Mouse (Mus musculus): ENCODE measurements around the gene Wdcp.
"Not testable (repeated sequence)": the region's sequence is repeated elsewhere in the genome, so short reads cannot be mapped to it uniquely, and the experiment has no call there.

Gene Wdcp

GRCm38 (mm10) chr12:4868924-4869323, 25.8 kb downstream of the Wdcp start:
- DNase-seq (ENCODE audit: low spot score in 2 of 2), result no peak

DNA sequence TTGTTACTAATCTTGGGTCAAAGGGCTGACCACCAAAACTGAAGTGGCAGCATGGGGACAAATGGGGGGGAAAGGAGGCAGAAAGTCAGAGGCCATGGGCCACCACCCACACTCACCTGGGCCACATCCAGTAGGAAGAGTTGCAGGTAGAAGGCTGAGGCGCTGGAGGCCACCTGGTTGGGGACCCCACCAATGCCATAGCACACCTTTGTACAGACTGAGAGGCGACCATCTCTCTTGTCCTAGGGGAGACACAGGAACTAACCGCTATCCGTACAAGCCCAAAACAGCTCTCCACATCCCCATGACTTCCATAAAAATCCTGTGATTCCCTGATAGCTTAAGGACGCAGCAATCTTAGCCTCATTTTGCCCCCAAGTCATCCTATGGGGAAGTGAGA, 28.2 kb downstream of the Wdcp start:
- DNase-seq (ENCODE audit: low spot score in 2 of 2), result no peak

DNA sequence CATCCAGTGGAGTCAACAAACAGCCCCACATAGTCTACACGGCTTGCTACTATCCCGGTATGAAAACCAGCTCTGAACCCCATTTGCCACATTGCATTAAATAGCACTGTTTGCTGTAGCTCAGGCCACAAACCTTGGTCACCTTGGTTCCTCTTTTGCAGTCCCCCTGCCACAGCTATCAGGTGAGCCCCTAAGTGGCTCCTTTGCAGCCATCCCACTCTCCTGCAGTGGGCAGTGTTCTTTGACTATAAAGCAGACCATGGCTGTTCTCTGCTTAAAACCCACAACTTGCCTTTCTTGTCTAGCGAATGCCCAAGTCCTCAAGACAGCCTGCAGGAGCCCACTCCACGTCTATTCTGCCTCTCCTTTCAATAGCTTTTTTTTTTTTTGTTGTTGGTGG, 29.2 kb downstream of the Wdcp start:
- no peak for DNase-seq (ENCODE audit: low spot score in 2 of 2)

GRCm38 (mm10) chr12:4872983-4873477, 29.9 kb downstream of the Wdcp start:
- DNase-seq (ENCODE audit: low spot score in 2 of 2), result no peak

- no peak for DNase-seq (ENCODE audit: low spot score in 2 of 2)
Observed at GRCm38 (mm10) chr12:4873531-4873930, 30.4 kb downstream of the Wdcp start.

GRCm38 (mm10) chr12:4874161-4874927, 31.2 kb downstream of the Wdcp start, which contains the start of gene Mfsd2b:
TSS of gene Mfsd2b (minus strand) at chr12:4874359.
- peak in 1 of 2 experiments; percentile 40 for DNase-seq (ENCODE audit: low spot score in 2 of 2)

DNA sequence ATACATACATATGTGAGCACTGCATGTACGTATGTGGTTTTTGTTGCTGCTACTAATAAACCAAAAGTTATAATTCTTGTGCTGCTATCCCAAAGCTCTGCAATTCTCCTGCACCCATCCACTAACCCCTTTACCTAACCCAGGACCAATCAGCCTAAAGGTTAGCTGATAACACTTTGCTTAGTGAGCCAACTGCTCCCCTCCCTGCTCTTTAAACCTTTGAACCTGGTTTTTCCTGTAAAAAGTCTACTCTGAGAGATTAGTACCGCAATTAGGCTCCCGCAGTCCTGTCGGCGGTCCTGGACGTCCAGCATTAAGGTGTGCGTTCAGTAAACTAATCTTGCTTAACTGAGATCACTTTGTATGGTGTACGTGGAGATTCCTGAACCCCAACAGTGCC, 32.5 kb downstream of the Wdcp start:
- DNase-seq (ENCODE audit: low spot score in 2 of 2), result no peak

DNA sequence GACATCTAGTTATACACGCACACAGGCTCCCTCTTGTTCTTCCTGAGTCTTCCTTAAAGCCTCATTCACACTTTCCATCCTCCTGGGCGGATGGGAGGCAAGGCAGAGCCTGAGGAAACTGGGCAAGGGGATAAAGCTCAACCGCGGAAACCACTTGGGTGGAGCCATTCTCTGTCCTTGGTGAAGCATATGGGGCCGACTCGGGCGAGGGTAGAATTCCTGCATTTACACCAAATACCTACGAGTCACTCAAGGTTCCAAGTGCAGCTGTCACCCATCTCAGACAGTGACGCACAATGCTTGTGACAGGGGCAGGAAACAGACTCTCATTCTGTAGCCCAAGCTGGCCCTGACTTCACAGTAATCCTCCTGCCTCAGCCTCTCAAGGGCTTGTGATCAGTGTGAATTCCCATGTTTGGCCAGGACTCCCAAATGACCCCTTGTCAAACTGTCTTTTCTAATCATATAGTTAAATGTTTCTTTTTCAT, 35.2 kb downstream of the Wdcp start:
- no peak for DNase-seq (ENCODE audit: low spot score in 2 of 2)

- DNase-seq (ENCODE audit: low spot score in 2 of 2), result no peak
Observed at GRCm38 (mm10) chr12:4879048-4879447, 35.9 kb downstream of the Wdcp start.

DNA sequence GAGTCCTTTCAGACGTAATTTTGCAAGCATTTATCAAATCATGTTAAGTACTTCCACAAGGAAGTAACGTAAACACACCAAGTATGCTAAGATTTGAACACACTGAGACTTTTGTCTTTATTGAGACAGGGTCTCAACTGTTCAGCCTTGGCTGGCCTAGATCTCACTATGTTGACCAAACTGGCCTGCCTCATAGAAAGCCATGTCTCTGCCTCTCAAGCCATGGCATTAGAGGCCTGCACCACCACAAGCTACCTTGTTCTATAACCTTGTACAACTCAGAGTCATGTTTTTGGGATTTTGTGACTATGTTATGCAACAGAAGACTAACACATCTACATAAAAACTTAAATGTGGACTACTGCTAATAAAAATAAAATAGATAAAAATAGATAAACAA, 39.0 kb downstream of the Wdcp start:
- DNase-seq (ENCODE audit: low spot score in 2 of 2), result no peak

GRCm38 (mm10) chr12:4885062-4885461, 42.0 kb downstream of the Wdcp start:
- no peak for DNase-seq (ENCODE audit: low spot score in 2 of 2)

- DNase-seq (ENCODE audit: low spot score in 2 of 2), result not testable (repeated sequence)
Observed at GRCm38 (mm10) chr12:4886581-4886980, 43.5 kb downstream of the Wdcp start.

GRCm38 (mm10) chr12:4888739-4889138, 45.6 kb downstream of the Wdcp start:
- DNase-seq (ENCODE audit: low spot score in 2 of 2), result no peak

DNA sequence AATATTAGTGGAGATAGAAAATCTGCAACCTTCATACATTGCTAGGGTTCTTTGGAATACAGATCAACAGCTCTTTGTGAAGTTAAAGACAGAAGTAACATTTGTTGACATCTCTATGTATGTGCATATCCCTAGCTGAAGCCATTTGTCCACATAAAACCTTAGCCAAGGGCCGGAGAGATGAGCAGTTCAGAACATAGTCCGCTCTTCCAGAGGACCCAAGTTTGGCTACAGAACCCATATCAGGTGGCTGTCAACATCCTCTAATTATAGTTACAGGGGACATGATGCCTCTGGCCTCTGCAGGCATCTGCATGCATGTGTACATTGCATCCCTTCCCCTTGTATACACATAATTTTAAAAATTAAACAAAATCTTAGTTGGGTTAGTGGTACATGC, 46.1 kb downstream of the Wdcp start:
- DNase-seq (ENCODE audit: low spot score in 2 of 2), result no peak

DNA sequence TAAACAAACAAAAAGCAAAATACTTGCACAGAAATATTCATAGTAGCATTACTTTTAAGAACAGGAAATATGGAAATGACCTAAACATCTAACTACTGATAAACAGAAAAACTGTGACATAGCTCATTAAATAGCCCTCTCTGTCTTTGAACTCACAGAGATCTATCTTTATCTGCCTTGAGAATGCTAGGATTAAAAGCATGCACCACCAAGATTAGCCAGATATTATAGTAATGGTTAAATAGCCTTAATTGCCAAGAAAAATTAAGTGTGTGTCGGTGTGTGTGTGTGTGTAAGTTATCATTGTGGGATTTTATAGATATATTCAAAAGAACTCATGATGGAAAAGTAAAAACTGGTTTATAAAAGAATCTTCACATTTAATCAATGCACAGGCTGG, 46.8 kb downstream of the Wdcp start:
- DNase-seq (ENCODE audit: low spot score in 2 of 2), result no peak

DNA sequence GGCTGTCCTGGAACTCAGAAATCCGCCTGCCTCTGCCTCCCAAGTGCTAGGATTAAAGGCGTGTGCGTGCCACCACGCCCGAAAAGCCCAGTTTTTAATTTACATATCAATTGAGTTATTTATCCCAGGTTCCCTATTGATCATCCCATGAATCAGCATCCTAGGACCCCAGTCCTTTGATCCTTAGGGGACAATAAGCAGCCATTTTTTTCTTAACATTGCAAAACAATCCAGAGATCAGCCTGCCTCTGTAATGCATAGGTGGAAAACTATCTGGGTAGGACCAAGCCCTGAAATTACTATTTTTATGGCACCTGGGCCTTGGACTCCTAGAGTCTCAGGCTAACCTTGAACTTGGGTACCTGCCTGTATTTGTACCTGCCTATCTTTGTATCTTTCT, 54.9 kb downstream of the Wdcp start:
- DNase-seq (ENCODE audit: low spot score in 2 of 2), result no peak

- no peak for DNase-seq (ENCODE audit: low spot score in 2 of 2)
Observed at GRCm38 (mm10) chr12:4905946-4906345, 62.8 kb downstream of the Wdcp start.

DNA sequence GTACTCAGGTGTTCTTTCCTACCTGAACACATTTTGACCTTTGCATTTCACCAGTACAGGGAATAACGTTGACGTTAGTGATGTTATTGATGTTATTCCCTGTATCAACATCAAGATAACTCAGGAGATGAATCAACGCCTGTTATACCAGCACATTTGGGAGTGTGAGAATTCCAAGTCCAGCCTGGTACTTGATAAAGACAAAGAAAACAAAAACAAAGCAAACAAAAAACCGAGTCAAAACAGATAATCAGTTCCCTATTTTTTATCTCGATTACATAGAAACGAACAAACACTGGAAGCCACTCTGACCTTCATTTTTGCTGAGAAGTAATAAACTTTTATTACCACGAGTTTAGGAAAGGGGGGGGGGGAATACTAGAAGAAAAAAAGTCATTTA, 63.4 kb downstream of the Wdcp start:
- DNase-seq (ENCODE audit: low spot score in 2 of 2), result no peak

DNA sequence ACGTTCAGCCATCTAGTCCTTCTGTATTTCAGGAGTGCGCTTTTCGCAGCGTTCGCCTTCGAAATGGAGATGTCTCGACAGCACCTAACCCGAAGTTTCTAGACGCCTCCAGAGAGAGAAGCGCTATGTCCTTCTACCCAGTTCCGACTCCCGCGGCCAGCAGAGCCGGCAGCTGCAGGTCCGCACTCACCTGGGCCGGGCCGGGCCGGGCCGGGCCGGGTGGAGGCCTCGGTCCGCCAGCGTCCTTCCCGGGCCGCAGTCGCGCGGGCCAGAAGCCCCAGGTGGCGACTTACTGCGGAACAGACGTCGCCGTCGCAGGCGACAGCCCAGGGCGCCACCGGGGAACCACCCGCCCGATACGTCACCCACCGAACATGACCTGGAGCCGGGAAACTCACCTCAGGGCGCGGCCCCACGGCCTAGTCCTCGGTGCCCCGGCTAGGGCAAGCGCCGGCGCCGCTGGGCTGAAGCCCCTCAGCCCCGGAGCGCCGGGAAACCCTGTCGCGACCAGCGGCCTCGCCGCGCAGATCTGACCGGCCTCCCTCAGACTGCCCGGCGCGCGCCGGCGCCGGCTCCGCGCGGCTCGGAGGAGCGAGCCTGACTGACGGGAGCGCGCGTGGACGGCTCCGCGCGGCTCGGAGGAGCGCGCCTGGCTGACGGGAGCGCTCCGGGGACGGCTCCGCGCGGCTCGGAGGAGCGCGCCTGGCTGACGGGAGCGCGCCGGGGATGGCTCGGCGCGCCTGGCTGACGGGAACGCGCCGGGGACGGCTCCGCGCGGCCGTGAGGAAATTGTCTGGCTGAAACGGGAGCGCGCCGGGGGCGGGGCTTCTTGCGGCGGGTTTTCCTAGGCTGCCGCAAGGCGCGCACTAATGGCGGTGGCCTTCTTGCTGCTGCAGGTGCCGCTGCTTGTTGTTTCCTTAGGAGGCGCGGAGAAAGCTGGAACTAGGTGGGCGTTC, 64.1 kb downstream of the Wdcp start, which contains the start of gene Ubxn2a:
Ubxn2a (minus strand) TSS at position 755 of the 956 bp plus-strand sequence.
- DNase-seq (ENCODE audit: low spot score in 2 of 2), result peak; percentile 83 to 89

- DNase-seq (ENCODE audit: low spot score in 2 of 2), result no peak
Observed at GRCm38 (mm10) chr12:4908391-4908790, 65.3 kb downstream of the Wdcp start.
